Mouse (Mus musculus): ENCODE results near the gene Aig1.
A peak's percentile ranks its signal among the peaks of the same experiment; 100 is the strongest.

The Aig1 gene

DNA sequence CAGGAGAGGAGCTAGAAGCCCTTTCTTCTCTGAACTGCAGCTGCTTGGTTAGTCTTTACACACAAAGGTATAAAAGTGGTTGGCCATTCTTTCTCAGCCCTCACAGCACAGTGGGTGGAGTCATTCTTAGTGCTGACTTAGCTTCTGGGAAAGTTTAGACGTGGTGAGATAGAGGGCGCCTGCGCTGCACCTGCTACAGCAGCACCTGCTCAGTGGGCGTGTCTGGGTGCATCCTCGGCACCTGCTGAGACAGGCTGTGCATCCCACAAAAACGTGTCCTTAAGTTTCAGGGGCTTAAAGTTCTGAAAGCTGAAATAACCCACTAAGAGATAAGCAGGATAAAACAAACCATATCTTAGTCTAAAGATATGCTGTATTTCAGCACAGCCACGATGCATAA lies 227.0 kb downstream of the Aig1 start:
- DNase-seq (ENCODE audit: low spot score in 2 of 2) = peak; percentile 35 to 37

DNA sequence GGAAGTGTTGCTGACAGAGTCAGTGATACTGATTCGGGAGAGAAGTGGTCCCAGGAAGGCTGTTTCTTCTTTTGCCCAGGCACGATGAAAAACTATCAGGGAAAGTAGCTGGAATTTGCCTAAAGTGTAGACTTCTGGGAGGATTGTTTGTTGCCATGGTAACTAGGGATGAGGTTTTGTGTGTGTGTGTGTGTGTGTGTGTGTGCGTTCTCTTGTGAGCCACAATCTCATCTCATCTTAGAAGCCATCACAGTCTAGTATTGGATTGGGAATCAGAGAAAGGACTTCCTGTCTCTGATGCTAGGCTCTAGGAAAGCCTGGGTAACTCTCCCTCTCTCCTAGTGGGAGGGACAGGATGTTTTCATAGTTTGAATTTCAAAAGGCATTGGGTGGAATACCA lies 237.0 kb downstream of the Aig1 start:
- DNase-seq (ENCODE audit: low spot score in 2 of 2) = peak; percentile 41 to 44

DNA sequence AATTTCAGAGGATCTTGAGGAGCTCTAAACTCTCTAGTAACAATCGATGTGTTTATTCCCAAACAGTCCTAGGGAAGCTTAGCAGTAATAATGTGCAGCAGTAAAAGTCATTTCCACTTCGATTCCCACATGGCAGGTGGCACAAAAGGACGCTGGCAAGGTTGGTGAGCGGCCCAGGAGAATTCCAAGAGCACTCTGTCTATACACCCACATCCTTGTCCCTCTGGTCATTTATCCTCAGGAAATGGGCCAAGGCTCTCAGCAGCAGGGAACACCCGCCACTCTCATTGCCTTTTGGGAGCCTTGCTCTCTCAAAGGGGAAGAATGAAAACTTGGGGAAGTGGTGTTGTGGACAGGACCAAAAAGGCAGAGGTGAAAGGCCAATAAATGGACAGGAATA lies 245.0 kb downstream of the Aig1 start:
- DNase-seq (ENCODE audit: low spot score in 2 of 2) = no peak

DNA sequence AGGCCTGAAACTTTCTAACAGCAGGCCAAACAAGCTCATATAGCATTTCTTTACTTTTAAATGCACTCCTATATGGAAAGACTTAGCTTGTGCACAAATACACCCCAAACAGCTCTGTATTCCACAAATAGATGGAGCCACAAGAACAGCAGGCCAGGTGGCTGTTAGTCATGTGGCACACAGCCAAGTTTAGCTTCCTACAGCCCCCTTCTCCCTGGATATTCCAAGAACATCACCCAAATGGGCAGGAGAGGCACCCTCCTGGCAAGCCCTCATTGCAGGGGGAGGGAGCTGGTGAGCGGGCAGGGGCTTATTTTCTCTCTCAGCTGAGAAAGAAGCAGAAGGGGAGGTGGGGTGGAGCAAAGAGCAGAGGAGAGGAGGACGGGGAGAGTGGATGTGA lies 267.9 kb downstream of the Aig1 start:
- DNase-seq (ENCODE audit: low spot score in 2 of 2) = peak; percentile 45 to 47

DNA sequence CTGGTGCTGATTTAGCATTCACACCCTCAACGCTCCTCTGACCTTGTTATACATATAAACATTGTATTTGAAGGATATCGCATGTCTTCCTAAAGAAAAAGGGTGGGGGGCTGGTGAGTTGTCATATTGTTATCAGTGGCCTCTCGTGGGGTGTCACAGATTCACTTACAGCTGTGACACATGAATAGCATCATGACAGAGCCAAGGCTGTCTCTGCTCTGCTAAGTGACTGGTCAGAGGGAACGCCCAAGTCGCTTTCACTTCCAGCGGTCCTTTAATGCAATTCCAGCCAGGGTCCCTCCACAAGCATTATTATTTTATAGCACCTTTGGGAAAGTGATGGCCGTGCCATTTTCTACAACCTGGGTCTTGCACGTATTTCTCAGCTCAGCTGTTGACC lies 271.3 kb downstream of the Aig1 start:
- no peak for DNase-seq (ENCODE audit: low spot score in 2 of 2)

All from right cerebral cortex, postnatal 10 days (tissue).